In the genomic region with DNA sequence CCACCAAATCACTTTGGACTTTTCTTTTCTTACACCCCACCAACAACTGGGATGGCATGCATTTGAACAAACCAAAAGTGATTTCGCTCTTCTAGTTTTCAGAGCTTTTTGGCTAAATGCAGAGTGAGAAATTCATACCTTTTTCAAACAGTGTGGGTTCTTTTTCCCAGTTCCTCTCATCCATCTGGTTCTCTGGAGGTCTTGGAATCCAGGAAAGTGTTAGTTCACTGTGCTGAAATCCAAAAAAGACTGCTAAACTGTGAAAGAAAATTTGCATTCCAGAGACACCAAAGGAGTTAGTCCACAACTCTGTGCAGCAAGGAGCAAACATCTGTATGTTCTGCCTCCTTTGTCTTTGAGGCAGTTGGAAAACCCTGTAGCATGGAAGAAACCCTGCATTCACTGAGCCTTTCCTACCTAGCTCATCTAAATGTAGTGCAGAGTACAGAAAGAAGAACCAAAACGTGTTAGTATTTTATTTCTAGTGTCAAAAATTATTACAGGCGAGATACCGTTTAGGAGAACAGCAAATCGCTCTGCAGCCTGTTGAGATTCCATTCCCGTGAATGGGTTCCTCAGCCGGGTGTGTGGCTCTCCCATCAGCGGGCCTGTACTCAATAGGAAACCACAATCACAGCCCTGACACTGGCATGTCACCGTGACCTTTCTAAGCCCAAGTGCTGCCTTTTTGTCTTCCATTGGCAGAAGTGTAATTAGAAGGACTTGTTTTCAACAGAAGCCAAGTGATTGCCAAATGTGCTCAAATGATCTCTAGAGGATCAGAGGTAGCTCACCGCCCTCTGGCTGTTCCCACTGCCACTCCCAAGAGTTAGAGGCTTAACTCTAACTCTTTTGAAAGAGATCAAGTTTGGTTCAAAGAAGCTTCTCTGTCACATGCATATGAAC, we compare ENCODE assay signal across 12 mouse cellular contexts.
DNase-seq lines count a peak whose midpoint lies in the region; ATAC-seq lines count a peak whose summit lies in the region.
"Had no signal": no experiment of that assay in that cellular context is flagged by ENCODE, and none has a peak within 500 bp of the region (broad histone marks: within the 10 kb centered on the region; RNA-seq: fewer than 3 reads in every experiment).

No protein-coding gene starts in this region.

- no peak overlapping the region for H3K9ac ChIP-seq in forebrain, embryonic 16.5 days (replicated peaks; ENCODE audit: low read depth, low read length)
- H3K9ac ChIP-seq in forebrain, embryonic 15.5 days (replicated peaks): no peak overlapping the region
- H3K9ac ChIP-seq in hindbrain, embryonic 16.5 days (ENCODE audit: low read depth, low read length): no peak overlapping the region
- H3K9ac ChIP-seq: forebrain, embryonic 12.5 days had no signal

- no peak overlapping the region for H3K27ac ChIP-seq in forebrain, embryonic 16.5 days (ENCODE audit: low read length)
- no peak overlapping the region for H3K27ac ChIP-seq in forebrain, embryonic 15.5 days (replicated peaks)
- peak overlapping the region; percentile 51 for H3K27ac ChIP-seq in macrophage
- H3K27ac ChIP-seq in hindbrain, embryonic 16.5 days (ENCODE audit: low read depth, low read length): no peak overlapping the region
- H3K27ac ChIP-seq: forebrain, embryonic 12.5 days had no signal

- no peak overlapping the region for H3K4me3 ChIP-seq in forebrain, embryonic 16.5 days (replicated peaks; ENCODE audit: low read length)
- no peak overlapping the region for H3K4me3 ChIP-seq in forebrain, embryonic 15.5 days
- H3K4me3 ChIP-seq in macrophage (ENCODE audit: inconsistent target): no peak overlapping the region
- no peak overlapping the region for H3K4me3 ChIP-seq in hindbrain, embryonic 16.5 days (ENCODE audit: low read length)
- H3K4me3 ChIP-seq: forebrain, embryonic 12.5 days had no signal

- no peaks in the 10 kb centered on the region; the same call in 1 of the 2 replicates for H3K9me3 ChIP-seq in forebrain, embryonic 16.5 days (ENCODE audit: control insufficient read depth, low read length)
- no peaks in the 10 kb centered on the region for H3K9me3 ChIP-seq in forebrain, embryonic 15.5 days
- no peaks in the 10 kb centered on the region for H3K9me3 ChIP-seq in hindbrain, embryonic 16.5 days (ENCODE audit: control insufficient read depth, low read length)
- H3K9me3 ChIP-seq: forebrain, embryonic 12.5 days had no signal

- peak; percentile 23 to 30 for DNase-seq in left cerebral cortex, adult 9 months (ENCODE audit: low spot score in 2 of 2)
- no peak for DNase-seq in left cerebral cortex, postnatal 4 days
- peak; percentile 30 for DNase-seq in brain, embryonic 18.5 days (ENCODE audit: low read depth, low spot score)
- no peak for DNase-seq in cerebellum, adult 11-12 months
- DNase-seq: cerebellum, postnatal 25 days; kidney, adult 18-20 months had no signal

- H3K4me2 ChIP-seq in forebrain, embryonic 16.5 days (ENCODE audit: low read length): no peak overlapping the region
- no peak overlapping the region for H3K4me2 ChIP-seq in forebrain, embryonic 15.5 days (replicated peaks)
- H3K4me2 ChIP-seq in hindbrain, embryonic 16.5 days (ENCODE audit: low read length): no peak overlapping the region
- H3K4me2 ChIP-seq: forebrain, embryonic 12.5 days had no signal

- no peaks in the 10 kb centered on the region for H3K79me2 ChIP-seq in macrophage (ENCODE audit: inconsistent target)

- intact Hi-C loops in left cerebral cortex, postnatal 4 days (cut with DNase I): loop anchor here (10.0 kb wide), 1 partner anchor 976 kb away; the partner anchor contains the start of genes Bcl6 and Gm37419

- 0 out of 2 replicates have a peak, but pooled peaks cover 5% of the 10 kb centered on the region for H3K4me1 ChIP-seq in forebrain, embryonic 16.5 days (replicated peaks; ENCODE audit: control insufficient read depth, insufficient read depth, low read length)
- no peaks in the 10 kb centered on the region for H3K4me1 ChIP-seq in forebrain, embryonic 15.5 days
- no peaks in the 10 kb centered on the region for H3K4me1 ChIP-seq in hindbrain, embryonic 16.5 days (ENCODE audit: control insufficient read depth, insufficient read depth, low read depth, low read length)
- H3K4me1 ChIP-seq: forebrain, embryonic 12.5 days had no signal

- H3K36me3 ChIP-seq in forebrain, embryonic 16.5 days (ENCODE audit: control insufficient read depth, insufficient read depth): no peaks in the 10 kb centered on the region
- H3K36me3 ChIP-seq in forebrain, embryonic 15.5 days: no peaks in the 10 kb centered on the region
- no peaks in the 10 kb centered on the region for H3K36me3 ChIP-seq in macrophage (ENCODE audit: inconsistent target)
- H3K36me3 ChIP-seq in hindbrain, embryonic 16.5 days (ENCODE audit: control insufficient read depth, insufficient read depth, low read length): no peaks in the 10 kb centered on the region
- H3K36me3 ChIP-seq: forebrain, embryonic 12.5 days had no signal

- ATAC-seq in forebrain, embryonic 16.5 days: 0 out of 2 replicates have a peak, but pooled peaks have one; percentile 20
- no peak for ATAC-seq in forebrain, embryonic 15.5 days (replicated peaks)
- ATAC-seq in hindbrain, embryonic 16.5 days: no peak
- ATAC-seq: activated CD4-positive, CD25-positive, alpha-beta regulatory T cell, adult 4 months had no signal

- 66% methylated on average over 10 of the region's 10 CpGs for WGBS in forebrain, embryonic 16.5 days
- 66% methylated on average over 10 of the region's 10 CpGs for WGBS in forebrain, embryonic 15.5 days
- 51% methylated on average over 8 of the region's 10 CpGs for WGBS in macrophage (ENCODE audit: missing documents)
- WGBS in hindbrain, embryonic 16.5 days: 83% methylated on average over 10 of the region's 10 CpGs

- H3K27me3 ChIP-seq in forebrain, embryonic 16.5 days (replicated peaks; ENCODE audit: control insufficient read depth, insufficient read depth, low read length): no peaks in the 10 kb centered on the region
- no peaks in the 10 kb centered on the region for H3K27me3 ChIP-seq in forebrain, embryonic 15.5 days
- H3K27me3 ChIP-seq in hindbrain, embryonic 16.5 days (replicated peaks; ENCODE audit: control insufficient read depth, insufficient read depth, low read length): no peaks in the 10 kb centered on the region
- H3K27me3 ChIP-seq: forebrain, embryonic 12.5 days had no signal

Comparison
In these comparisons a context has a peak if more than half of its experiments do, and no peak if none do; other contexts are left out.
1. DNase-seq: peak in left cerebral cortex, adult 9 months (2 of 2) and brain, embryonic 18.5 days (single experiment); none in left cerebral cortex, postnatal 4 days (single experiment) and cerebellum, adult 11-12 months (single experiment).